Mouse (Mus musculus) heart, postnatal 0 days (tissue): ENCODE measurements around the gene Fmn2. TPM values are rescaled to one million over a fixed set of nuclear protein-coding genes. Genes with fewer than 3 reads are reported as not detected.

Experiments
- ATAC-seq: fragments of 200-750 bp; cut with Nextera tagmentation; 2 replicates; pipeline ENCODE4 v1.8.0; 2017; ENCODE audit warnings: low read depth, moderate number of reproducible peaks, moderate library complexity; ENCODE audit not compliant: insufficient read depth
- DNase-seq: peaks from one replicate; pipeline ENCODE4 v3.0.0-alpha.2; 2016; ENCODE audit warnings: low spot score
- H3K27ac ChIP-seq: fragments of 300-500 bp; sonication (generic); 2 replicates; pipeline ENCODE4 v1.5.1; 2014; ENCODE audit warnings: low read depth, mild to moderate bottlenecking
- H3K27me3 ChIP-seq: fragments of 300-500 bp; sonication (generic); 2 replicates; pipeline ENCODE4 v1.6.1; 2014; ENCODE audit warnings: low read length, mixed read lengths; ENCODE audit not compliant: control insufficient read depth, insufficient read depth
- H3K36me3 ChIP-seq: fragments of 300-500 bp; sonication (generic); replicated peaks from 2 replicates; pipeline ENCODE4 v1.6.1; 2014; ENCODE audit warnings: low read length, mixed read lengths; ENCODE audit not compliant: control insufficient read depth, insufficient read depth
- H3K4me1 ChIP-seq: fragments of 300-500 bp; sonication (generic); 2 replicates; pipeline ENCODE4 v1.6.1; 2014; ENCODE audit warnings: antibody characterized with exemption; ENCODE audit not compliant: control insufficient read depth, insufficient read depth
- H3K4me2 ChIP-seq: fragments of 300-500 bp; sonication (generic); 2 replicates; pipeline ENCODE4 v1.6.1; 2014; ENCODE audit warnings: low read depth, mild to moderate bottlenecking, low read length, moderate library complexity
- H3K4me3 ChIP-seq: fragments of 300-500 bp; sonication (generic); 2 replicates; pipeline ENCODE4 v1.5.1; 2014; ENCODE audit warnings: low read depth, low read length
- H3K9ac ChIP-seq: fragments of 300-500 bp; sonication (generic); replicated peaks from 2 replicates; pipeline ENCODE4 v1.6.1; 2014; ENCODE audit warnings: low read depth, low read length, mixed read lengths
- H3K9me3 ChIP-seq: fragments of 300-500 bp; sonication (generic); replicated peaks from 2 replicates; pipeline ENCODE4 v1.6.1; 2016; ENCODE audit warnings: low read length; ENCODE audit not compliant: control insufficient read depth
- CTCF ChIP-seq: IDR thresholded peaks from 2 replicates; pipeline ENCODE4 v1.5.1; 2016; ENCODE audit warnings: antibody characterized with exemption, control low read depth, low read depth
- EP300 ChIP-seq: IDR thresholded peaks from 2 replicates; pipeline ENCODE4 v1.6.1; 2016; ENCODE audit warnings: antibody characterized with exemption, low read depth
- WGBS: fragments of 180-500 bp; shearing (Covaris S2); extraction: QIAGEN DNeasy Blood & Tissue Kit; methylation state at CpG from one replicate; pipeline ENCODE4 v1.1.7; 2014; 5-methylcytosine and 5-hydroxymethylcytosine counted together
- polyA plus RNA-seq: library from polyadenylated mRNA; unstranded; fragments of >200 nt; fragmentation: Nextera tagmentation; extraction: Ambion mirVana; gene quantifications from 2 replicates; pipeline ENCODE4 v1.2.1, GENCODE M21; 2015
- total RNA-seq: library from RNA; depleted of rRNA; stranded (reverse); fragments of >200 nt; gene quantifications from 2 replicates; pipeline ENCODE4 v1.2.3, GENCODE M21; 2014; ENCODE audit warnings: low replicate concordance

Gene Fmn2
- total and polyA plus RNA-seq, 2 experiments from 2014 or later: 0.07 TPM; not detected in 1

- whole genome bisulfite sequencing: 81% methylated on average over 3 of the region's 3 CpGs
- no peaks in the 10 kb centered on the region for H3K4me1 ChIP-seq
- no peak overlapping the region for H3K4me3 ChIP-seq
- no peaks in the 10 kb centered on the region for H3K36me3 ChIP-seq
- no peak overlapping the region for H3K27ac ChIP-seq
- no peak for TF ChIP-seq EP300
- DNase-seq (no peak), ATAC-seq (no peak)
- H3K9ac ChIP-seq: no peak overlapping the region
- no peaks in the 10 kb centered on the region for H3K27me3 ChIP-seq
- no peak overlapping the region for H3K4me2 ChIP-seq
- no peaks in the 10 kb centered on the region for H3K9me3 ChIP-seq
Measured at GRCm38 (mm10) chr1:174766852-174767251, 265.2 kb downstream of the Fmn2 start.

GRCm38 (mm10) chr1:174771871-174772281, 270.3 kb downstream of the Fmn2 start:
- Histone ChIP-seq H3K9ac (no peak overlapping the region), H3K36me3 (no peaks in the 10 kb centered on the region), H3K4me2 (no peak overlapping the region), H3K4me3 (no peak overlapping the region), H3K27ac (no peak overlapping the region), H3K9me3 (no peaks in the 10 kb centered on the region), H3K27me3 (no peaks in the 10 kb centered on the region), H3K4me1 (no peaks in the 10 kb centered on the region)
- no peak for TF ChIP-seq CTCF
- no peak for TF ChIP-seq EP300
- ATAC-seq (no peak), DNase-seq (no peak)
- 76% methylated on average over 4 of the region's 4 CpGs for WGBS

GRCm38 (mm10) chr1:174781037-174781436, 279.4 kb downstream of the Fmn2 start:
- no peak for TF ChIP-seq EP300
- TF ChIP-seq CTCF: no peak
- no peak overlapping the region for H3K4me3 ChIP-seq
- DNase-seq (no peak), ATAC-seq (no peak)
- WGBS: 82% methylated on average over 4 of the region's 4 CpGs
- no peak overlapping the region for H3K4me2 ChIP-seq
- H3K4me1 ChIP-seq: no peaks in the 10 kb centered on the region
- no peak overlapping the region for H3K9ac ChIP-seq
- H3K27ac ChIP-seq: no peak overlapping the region
- H3K27me3 ChIP-seq: no peaks in the 10 kb centered on the region
- no peaks in the 10 kb centered on the region for H3K36me3 ChIP-seq
- no peaks in the 10 kb centered on the region for H3K9me3 ChIP-seq

GRCm38 (mm10) chr1:174788617-174789016, 287.0 kb downstream of the Fmn2 start:
- Histone ChIP-seq H3K9me3 (no peaks in the 10 kb centered on the region), H3K9ac (no peak overlapping the region), H3K4me1 (no peaks in the 10 kb centered on the region), H3K4me2 (no peak overlapping the region), H3K27me3 (no peaks in the 10 kb centered on the region), H3K4me3 (no peak overlapping the region), H3K36me3 (no peaks in the 10 kb centered on the region), H3K27ac (no peak overlapping the region)
- ATAC-seq (no peak), DNase-seq (no peak)
- 77% methylated on average over 2 of the region's 2 CpGs for WGBS
- TF ChIP-seq EP300 (no peak), CTCF (no peak)

GRCm38 (mm10) chr1:174811846-174812245, 310.2 kb downstream of the Fmn2 start:
- no peaks in the 10 kb centered on the region for H3K9me3 ChIP-seq
- DNase-seq (no peak), ATAC-seq (no peak)
- TF ChIP-seq CTCF (no peak), EP300 (no peak)
- 44% methylated on average over 4 of the region's 4 CpGs for WGBS
- no peak overlapping the region for H3K27ac ChIP-seq
- H3K27me3 ChIP-seq: no peaks in the 10 kb centered on the region
- H3K4me3 ChIP-seq: no peak overlapping the region
- H3K36me3 ChIP-seq: no peaks in the 10 kb centered on the region
- H3K4me1 ChIP-seq: no peaks in the 10 kb centered on the region
- H3K9ac ChIP-seq: no peak overlapping the region
- H3K4me2 ChIP-seq: no peak overlapping the region

- 42% methylated on average over 8 of the region's 8 CpGs for WGBS
- Histone ChIP-seq H3K4me3 (no peak overlapping the region), H3K4me1 (no peaks in the 10 kb centered on the region), H3K36me3 (no peaks in the 10 kb centered on the region), H3K4me2 (no peak overlapping the region), H3K27ac (no peak overlapping the region), H3K27me3 (no peaks in the 10 kb centered on the region), H3K9me3 (no peaks in the 10 kb centered on the region), H3K9ac (no peak overlapping the region)
- no peak for ATAC-seq
- TF ChIP-seq EP300: no peak
- no peak for TF ChIP-seq CTCF
- DNase-seq: no peak
Measured at GRCm38 (mm10) chr1:174826562-174826961, 324.9 kb downstream of the Fmn2 start.
